Mouse (Mus musculus): ENCODE data around the gene Med22. TPM values are rescaled to one million over a fixed set of nuclear protein-coding genes. Genes with fewer than 3 reads are reported as not detected.
"Not testable (repeated sequence)": the region's sequence is repeated elsewhere in the genome, so short reads cannot be mapped to it uniquely, and the experiment has no call there.

The Med22 gene
- total RNA-seq, 2 experiments from 2014 or later = 54.5 to 56.6 TPM

DNA sequence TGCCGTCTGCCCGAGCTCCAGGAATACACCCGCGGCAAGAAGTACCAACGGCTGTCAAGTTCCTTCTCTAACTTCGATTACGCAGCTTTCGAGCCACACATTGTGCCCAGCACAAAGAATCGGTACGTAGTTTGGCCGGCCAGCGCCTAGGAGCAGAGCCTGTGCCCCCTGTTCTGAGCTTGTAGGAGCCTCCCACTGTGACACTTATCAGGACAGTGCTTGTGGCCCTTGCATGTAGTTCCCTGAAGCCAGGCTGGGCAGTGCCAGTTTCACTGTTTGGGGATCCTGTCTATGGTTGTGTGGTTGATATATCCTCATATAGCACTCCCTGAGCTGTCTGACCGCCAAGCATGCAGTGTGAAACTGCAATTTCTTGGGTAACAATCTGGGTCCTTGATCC lies 6.3 kb upstream of the Med22 start:
- DNase-seq = no peak

GRCm38 (mm10) chr2:26915927-26916728 lies 5.7 kb upstream of the Med22 start, which contains the start of the genes Surf2 and Surf1:
Surf2 (plus strand) TSS chr2:26916367.
Surf1 (minus strand) TSS chr2:26916530.
- DNase-seq = peak; percentile 87 to 90

- DNase-seq = no peak
Observed at GRCm38 (mm10) chr2:26914148-26914941, 3.9 kb upstream of the Med22 start.

DNA sequence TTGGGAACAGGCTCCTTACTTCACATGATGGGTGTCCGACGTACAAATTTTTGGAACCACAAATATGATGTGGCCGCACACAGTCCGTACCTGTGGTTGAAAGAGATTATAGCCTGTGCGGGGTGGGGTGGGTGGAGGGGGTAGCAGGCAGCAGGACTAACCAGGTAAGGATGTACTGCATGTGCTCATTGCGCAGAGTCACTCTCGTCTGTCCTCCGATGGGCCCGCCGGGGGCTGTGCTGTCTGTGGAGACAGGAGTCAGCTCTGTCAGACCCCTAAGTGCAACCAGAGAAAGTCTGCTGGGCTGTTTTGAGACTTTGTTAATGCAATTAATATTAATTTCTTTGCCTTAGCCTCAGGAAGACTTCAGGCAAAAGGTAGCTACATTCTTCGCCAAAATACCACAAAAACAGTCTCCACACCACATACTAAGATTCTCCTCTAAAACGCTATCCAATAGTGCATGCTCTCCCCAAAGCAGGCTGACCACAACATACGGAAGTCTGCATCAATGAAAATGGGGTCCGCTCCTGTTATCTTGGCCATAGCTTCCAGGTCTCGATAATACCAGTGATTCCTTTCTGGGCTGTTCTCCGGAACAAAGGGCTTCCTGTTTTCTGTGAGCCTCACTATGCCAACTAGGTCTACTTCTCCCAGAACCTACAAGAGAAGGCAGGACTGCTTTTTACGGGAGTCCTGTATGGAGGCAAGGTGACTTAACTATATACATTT lies 3.1 kb upstream of the Med22 start:
- no peak for DNase-seq

DNA sequence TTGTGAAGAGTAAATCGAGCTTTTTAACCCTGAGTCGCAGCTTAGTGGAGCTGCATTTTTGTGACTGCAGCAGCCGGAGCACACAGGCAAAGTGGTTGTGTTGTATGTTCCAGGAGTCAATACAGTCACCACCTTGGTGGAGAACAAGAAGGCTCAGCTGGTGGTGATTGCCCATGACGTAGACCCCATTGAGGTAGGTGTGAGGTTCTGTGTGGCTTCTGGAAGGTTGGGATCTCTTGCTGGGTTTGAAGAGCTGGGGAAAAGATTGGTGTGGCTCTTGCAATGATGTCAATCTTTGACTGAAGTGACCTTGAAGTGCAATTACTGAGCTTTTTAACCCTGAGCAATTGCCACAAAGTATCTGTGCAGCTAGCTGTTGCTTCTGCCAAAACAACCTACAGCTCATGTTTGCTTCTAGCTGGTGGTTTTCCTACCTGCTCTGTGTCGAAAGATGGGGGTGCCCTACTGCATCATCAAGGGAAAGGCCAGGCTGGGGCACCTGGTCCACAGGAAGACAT lies 1.8 kb upstream of the Med22 start:
- DNase-seq = no peak

GRCm38 (mm10) chr2:26910994-26911765 lies 703 bp upstream of the Med22 start:
- DNase-seq = peak; percentile 63 to 64

DNA sequence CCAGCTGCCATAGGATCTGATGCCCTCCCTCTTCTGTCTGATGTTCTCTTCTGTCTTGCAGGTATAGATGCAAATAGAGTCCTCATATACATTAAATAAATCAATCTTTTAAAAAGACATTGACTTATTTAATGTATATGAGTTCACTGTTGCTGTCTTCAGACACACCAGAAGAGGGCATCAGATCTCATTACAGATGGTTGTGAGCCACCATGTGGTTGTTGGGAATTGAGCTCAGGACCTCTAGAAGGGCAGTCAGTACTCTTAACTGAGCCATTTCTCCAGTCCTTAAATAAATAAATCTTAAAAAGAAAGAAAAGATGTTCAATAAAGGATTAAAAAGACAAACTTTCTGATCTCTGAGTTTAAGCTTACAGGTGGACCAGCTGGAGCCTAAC lies 1.1 kb downstream of the Med22 start:
- DNase-seq = no peak

- DNase-seq = no peak
Observed at GRCm38 (mm10) chr2:26908710-26909386, 1.6 kb downstream of the Med22 start.

DNA sequence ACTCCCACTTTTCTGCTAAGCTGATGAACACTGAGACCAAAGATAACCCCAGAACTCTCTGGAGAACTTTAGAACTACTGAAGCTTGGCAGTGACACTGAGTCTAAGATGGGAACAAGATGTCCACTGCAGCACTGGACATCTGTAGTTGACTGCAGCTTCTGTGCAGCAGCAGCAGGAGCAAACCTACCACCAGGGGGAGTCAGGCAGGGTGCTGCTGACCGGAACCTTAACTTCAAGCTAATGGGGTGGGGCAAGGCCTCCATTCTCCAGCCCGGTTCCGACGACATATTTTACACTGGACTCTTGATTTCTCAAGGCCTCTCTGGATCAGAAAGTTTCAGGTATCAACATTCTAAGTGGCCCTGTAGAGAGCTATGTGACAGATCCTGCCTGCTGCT lies 3.4 kb downstream of the Med22 start:
- peak; percentile 60 to 83 for DNase-seq

DNA sequence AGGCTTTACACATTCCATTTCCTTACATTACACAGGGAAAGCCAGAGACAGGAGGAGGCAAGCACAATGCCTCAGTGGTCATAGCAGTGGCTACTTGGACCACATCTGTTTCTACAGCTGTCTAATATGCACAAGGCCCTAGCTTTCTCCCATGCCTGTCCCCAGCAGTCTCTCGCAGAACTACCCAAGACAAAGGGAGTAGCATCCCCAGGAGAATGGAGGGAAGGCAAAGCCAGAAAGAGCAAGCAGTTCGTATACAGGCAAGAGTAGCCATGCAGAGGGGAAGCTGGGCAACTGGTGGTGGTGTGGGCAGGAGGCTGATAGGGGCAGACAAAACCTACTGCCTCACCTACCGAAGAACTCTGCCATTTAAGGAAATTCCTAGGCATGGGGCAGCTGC lies 4.0 kb downstream of the Med22 start:
- no peak for DNase-seq

DNA sequence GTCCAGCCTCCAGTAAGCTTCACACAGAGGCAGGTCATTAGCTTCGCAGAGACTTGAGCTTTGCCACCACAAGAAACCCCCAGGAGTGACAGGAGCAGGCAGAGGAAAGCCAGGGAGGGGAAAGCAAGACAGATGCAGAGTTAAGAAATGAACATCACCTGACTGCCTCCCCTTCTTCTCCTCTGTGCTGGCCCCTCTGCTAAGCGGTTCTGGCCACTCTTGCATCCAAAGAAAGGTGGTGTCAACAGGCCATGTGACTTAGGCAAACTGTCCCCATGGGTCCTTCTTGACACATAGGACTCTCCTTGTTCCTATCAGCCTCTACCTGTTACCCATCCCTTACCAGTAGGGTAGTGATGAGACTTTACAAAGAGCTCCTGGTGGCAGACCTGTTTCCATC lies 4.5 kb downstream of the Med22 start:
- no peak for DNase-seq

DNA sequence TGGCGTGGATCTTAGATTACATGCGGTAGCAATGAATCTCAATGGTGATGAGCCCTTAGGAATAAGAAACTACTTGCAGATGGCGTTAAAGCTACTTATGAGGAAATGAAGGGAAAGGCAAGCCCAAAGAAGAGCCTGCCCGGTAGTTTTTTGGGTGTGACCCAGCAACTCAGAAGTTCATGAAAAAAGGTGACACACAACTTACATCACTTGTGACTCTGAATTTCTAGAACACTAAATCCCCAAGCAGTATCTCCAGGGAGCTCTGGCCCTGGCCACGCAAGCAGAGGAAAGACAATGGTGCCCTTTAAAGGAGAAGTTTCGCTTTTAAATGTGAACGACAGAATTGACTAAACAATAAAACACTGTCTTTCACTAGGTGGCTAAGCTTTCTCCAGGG lies 7.2 kb downstream of the Med22 start:
- no peak for DNase-seq

DNA sequence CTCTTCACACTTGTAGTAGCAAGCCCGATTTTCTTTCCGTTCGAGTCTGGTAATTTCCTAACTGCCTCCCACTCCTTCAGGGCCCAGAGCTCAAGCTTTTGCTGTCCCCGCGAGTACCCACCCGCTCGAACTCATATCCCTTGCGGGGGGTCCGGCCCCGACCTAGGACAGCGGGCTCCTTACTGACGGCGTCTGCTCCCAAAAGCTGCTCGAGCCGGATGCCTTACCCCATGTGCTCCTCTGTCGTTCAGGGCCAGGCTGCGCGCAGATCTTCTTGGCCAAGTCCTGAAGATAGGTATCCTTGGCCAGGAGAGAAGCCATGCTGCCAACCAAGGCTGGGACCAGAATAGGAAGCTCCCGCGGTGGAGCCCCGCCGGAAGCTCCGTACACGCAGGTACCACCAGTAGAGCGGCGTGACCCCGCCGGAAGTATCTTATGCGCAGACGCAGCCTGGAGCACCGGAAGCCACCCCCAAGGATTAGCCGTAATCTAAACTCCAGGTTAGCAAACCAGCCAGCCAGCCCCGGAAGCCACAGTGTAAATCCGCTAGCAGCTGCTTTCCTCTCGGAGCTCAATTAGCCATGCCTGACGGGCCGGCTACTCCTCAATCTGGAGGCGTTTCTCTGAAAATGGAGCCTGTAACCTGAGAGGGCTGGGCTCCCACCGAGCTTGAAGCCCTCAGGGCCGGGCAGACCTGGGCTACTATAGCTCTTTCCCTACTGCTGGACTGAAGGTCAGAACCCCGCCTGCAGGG lies 7.8 kb downstream of the Med22 start, which contains the start of gene Surf6:
TSS of gene Surf6 (minus strand) at position 413 of the 754 bp plus-strand sequence.
- peak; percentile 97 for DNase-seq

DNA sequence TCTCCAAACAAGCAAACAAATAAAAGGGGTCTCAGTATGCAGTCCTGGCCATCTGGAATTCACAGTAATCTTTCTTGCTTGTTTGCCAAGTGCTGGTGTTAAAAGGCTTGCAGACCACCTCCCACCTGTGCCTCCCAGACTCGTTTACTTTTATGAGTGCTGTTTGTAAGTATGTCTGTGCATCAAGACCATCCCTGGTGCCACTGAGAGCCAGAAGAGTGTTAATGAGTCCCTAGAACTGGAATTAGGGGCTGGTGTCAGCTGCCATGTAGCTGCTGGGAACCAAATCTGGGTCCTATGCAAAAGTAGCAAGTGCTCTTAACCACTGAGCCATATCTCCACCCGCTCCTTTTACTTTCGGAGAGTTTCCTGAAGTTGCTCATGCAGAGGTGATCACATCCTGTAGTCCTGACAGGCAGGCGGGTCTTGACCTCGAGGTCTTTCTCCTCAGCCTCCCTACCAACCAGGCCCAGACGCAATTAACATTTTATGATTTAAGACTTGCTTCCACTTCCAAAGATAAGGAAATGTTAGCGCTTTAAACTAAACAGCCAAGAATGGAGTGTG lies 8.6 kb downstream of the Med22 start:
- DNase-seq = no peak

- no peak for DNase-seq
Observed at GRCm38 (mm10) chr2:26900731-26901130, 9.7 kb downstream of the Med22 start.

- no peak for DNase-seq
Observed at GRCm38 (mm10) chr2:26895898-26896297, 14.6 kb downstream of the Med22 start.

GRCm38 (mm10) chr2:26886170-26886569 lies 24.3 kb downstream of the Med22 start:
- not testable (repeated sequence) for DNase-seq

- DNase-seq = not testable (repeated sequence)
Observed at GRCm38 (mm10) chr2:26885541-26885940, 24.9 kb downstream of the Med22 start.

DNA sequence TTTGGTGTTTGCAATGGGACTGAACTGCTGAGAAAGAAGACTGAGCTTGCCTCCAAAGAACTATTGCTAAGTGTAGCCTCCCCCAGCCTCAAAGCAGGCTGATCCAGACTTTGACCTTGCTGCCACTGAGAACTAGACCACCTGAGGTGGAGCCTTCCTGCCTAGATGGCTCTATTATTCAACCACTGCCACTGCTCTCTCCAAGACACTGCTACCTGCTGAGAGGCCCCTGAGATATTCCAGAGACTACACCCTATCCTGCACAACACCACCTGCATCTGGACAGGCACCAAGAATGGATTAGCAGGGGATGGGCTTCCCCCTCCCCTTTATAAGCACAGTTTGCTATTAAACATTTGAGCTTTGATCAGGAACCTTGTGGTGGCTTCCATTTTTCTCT lies 31.9 kb downstream of the Med22 start:
- no peak for DNase-seq

GRCm38 (mm10) chr2:26870666-26871065 lies 39.8 kb downstream of the Med22 start:
- DNase-seq = no peak

All from adrenal gland, postnatal 36 days (tissue).